Mouse (Mus musculus) kidney, adult 2 months (tissue): ENCODE measurements at regions not wholly inside any gene's neighbourhood (a gene's known extent, or its start where the extent isn't known, plus 50 kb on each side); places are given as distances from the start of the nearest gene placed in this dataset.

ENCODE experiments used
- CTCF ChIP-seq: fragments of 200-500 bp; conservative IDR thresholded peaks from 2 replicates; pipeline ENCODE4 v1.5.1; 2011; ENCODE audit warnings: low read depth, mild to moderate bottlenecking, control low read depth, low read length, moderate library complexity, mixed read lengths; ENCODE audit not compliant: insufficient read depth, insufficient read length
- POLR2A ChIP-seq: fragments of 200-500 bp; IDR thresholded peaks from one replicate; pipeline ENCODE4 v1.6.1; 2011; ENCODE audit warnings: low read depth, low read length, control low read depth

DNA sequence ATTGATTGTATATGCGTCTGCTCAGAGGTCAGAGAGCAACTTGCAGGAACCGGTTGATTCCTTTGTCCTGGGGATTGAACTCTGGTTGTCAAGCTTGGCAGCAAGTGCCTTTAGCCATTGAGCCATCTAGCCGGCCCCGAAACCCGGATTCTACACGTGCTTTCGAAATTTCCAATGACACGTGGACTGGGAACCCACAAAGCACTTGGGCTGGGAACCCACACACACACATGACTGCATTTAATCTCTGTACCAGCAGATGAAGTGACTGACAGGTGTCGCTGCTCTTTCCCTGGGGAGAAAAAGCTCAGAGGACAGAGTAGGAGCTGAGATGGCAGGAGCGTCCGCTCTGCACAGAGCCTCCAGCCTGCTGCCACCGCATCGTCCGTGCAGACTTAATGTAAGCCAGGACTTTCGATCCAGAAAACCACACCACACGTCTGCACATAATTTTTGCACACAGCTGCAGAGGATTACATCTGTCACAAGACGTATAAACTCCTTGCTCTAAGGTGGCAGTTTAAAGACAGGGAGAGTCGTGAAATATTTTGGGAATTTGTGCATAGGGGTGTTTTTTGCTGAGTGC lies 129.4 kb upstream of the Zfp217 start:
- TF ChIP-seq POLR2A (no peak), CTCF (no peak)
